Comparison of ENCODE assay signal across 15 mouse cellular contexts in genomic region chr14:62084047-62084446, GRCm38 (mm10).
DNase-seq lines count a peak whose midpoint lies in the region; TF ChIP-seq lines count a peak whose summit lies in the region.
"Had no signal": no experiment of that assay in that cellular context is flagged by ENCODE, and none has a peak within 500 bp of the region (broad histone marks: within the 10 kb centered on the region; RNA-seq: fewer than 3 reads in every experiment).

No protein-coding gene starts in this region.

- H3K4me3 ChIP-seq in gastrocnemius, adult 2 months: no peak overlapping the region
- H3K4me3 ChIP-seq in embryonic facial prominence, embryonic 10.5 days: no peak overlapping the region
- H3K4me3 ChIP-seq: embryonic facial prominence, embryonic 12.5 days; hindbrain, embryonic 10.5 days; limb, embryonic 10.5 days; liver, embryonic 12.5 days; neural tube, embryonic 12.5 days; stomach, embryonic 15.5 days had no signal

- no peak overlapping the region for H3K27ac ChIP-seq in gastrocnemius, adult 2 months
- H3K27ac ChIP-seq in embryonic facial prominence, embryonic 10.5 days (replicated peaks): no peak overlapping the region
- H3K27ac ChIP-seq: embryonic facial prominence, embryonic 12.5 days; hindbrain, embryonic 10.5 days; limb, embryonic 10.5 days; liver, embryonic 12.5 days; neural tube, embryonic 12.5 days; stomach, embryonic 15.5 days had no signal

- WGBS in embryonic facial prominence, embryonic 10.5 days: 67% methylated on average over 2 of the region's 2 CpGs

- H3K36me3 ChIP-seq in embryonic facial prominence, embryonic 10.5 days (replicated peaks): no peaks in the 10 kb centered on the region
- H3K36me3 ChIP-seq: embryonic facial prominence, embryonic 12.5 days; hindbrain, embryonic 10.5 days; limb, embryonic 10.5 days; liver, embryonic 12.5 days; neural tube, embryonic 12.5 days; stomach, embryonic 15.5 days had no signal

- peak; percentile 38 for DNase-seq in gastrocnemius, adult 2 months
- no peak for DNase-seq in gastrocnemius, postnatal 10 days
- peak; percentile 9 for DNase-seq in kidney, postnatal 10 days
- DNase-seq in kidney, adult 18-20 months: no peak
- peak; percentile 6 for DNase-seq in lung, postnatal 36 days
- no peak for DNase-seq in lung, postnatal 14 days
- DNase-seq in embryonic facial prominence, embryonic 10.5 days (ENCODE audit: low spot score): no peak
- DNase-seq: forebrain, postnatal 0 days; thymus, adult 2 months had no signal

- peak; percentile 12; the same call in 1 of the 2 replicates for TF ChIP-seq CTCF in gastrocnemius, adult 2 months (IDR thresholded peaks at IDR 0.05)

- peaks cover 20% of the 10 kb centered on the region for H3K4me1 ChIP-seq in embryonic facial prominence, embryonic 10.5 days
- H3K4me1 ChIP-seq: hindbrain, embryonic 10.5 days; liver, embryonic 12.5 days; stomach, embryonic 15.5 days had no signal

- intact Hi-C loops in gastrocnemius, adult 2 months (cut with DNase I): no loop called here

- H3K27me3 ChIP-seq in embryonic facial prominence, embryonic 10.5 days (replicated peaks; ENCODE audit: low read depth, poor library complexity, severe bottlenecking): no peaks in the 10 kb centered on the region
- H3K27me3 ChIP-seq: embryonic facial prominence, embryonic 12.5 days; liver, embryonic 12.5 days; neural tube, embryonic 12.5 days; stomach, embryonic 15.5 days had no signal

- H3K9me3 ChIP-seq in embryonic facial prominence, embryonic 10.5 days: no peaks in the 10 kb centered on the region
- H3K9me3 ChIP-seq: embryonic facial prominence, embryonic 12.5 days; hindbrain, embryonic 10.5 days; limb, embryonic 10.5 days; liver, embryonic 12.5 days; neural tube, embryonic 12.5 days; stomach, embryonic 15.5 days had no signal

Comparison
In these comparisons a context has a peak if more than half of its experiments do, and no peak if none do; other contexts are left out.
1. DNase-seq: peak in gastrocnemius, adult 2 months (single experiment), kidney, postnatal 10 days (single experiment) and lung, postnatal 36 days (single experiment); none in gastrocnemius, postnatal 10 days (single experiment), kidney, adult 18-20 months (single experiment), lung, postnatal 14 days (single experiment) and embryonic facial prominence, embryonic 10.5 days (single experiment).